Mouse (Mus musculus): ENCODE measurements around the gene Ifi47. TPM values are rescaled to one million over a fixed set of nuclear protein-coding genes. Genes with fewer than 3 reads are reported as not detected.
A peak's percentile ranks its signal among the peaks of the same experiment; 100 is the strongest.

The Ifi47 gene
- total RNA-seq, 4 experiments from 2014 or later = 4.4 to 7.4 (median 6.7) TPM

- DNase-seq = no peak
Measured at GRCm38 (mm10) chr11:49089735-49090507, 13.5 kb downstream of the Ifi47 start.

DNA sequence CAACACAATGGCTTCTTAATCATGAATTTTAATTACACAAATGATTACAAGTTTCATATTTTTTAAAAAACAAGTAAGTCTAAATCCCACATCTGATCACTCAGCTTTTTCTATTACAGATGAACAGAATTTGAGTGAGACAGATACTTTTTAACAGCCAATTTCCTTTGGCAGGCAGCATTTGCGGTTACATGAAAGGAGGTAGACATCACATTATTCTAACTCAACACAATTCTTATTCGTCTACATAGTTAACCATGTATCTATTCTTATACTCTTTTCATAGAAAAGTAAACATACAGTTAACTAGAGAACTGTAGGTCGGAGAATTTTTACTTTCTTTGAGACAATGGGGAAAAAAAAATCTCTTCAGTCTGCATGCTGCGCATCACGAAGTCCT, 14.2 kb downstream of the Ifi47 start:
- DNase-seq = no peak

DNA sequence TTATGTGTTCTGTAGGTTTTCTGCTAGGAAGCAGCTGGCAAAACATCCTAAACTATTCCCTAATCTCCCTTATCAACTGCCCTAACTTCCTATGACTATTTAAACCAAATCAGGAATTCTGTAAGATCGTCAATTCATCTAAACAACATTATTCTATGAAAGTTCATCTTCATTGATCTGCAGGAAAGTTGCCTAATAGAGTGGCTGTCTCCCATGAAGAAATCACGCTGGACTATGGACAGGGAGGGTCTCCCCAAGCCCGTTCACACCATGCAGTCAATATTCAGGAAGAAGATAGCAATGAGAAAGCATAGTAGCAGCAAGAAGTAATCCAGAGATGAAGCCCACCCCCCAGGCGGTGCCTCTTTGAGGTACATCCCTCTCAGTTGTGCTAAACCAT, 14.8 kb downstream of the Ifi47 start:
- DNase-seq = no peak

- DNase-seq = no peak
Measured at GRCm38 (mm10) chr11:49092053-49092586, 15.7 kb downstream of the Ifi47 start.

- no peak for DNase-seq
Measured at GRCm38 (mm10) chr11:49092786-49093185, 16.4 kb downstream of the Ifi47 start.

GRCm38 (mm10) chr11:49093861-49094660, 17.7 kb downstream of the Ifi47 start:
- DNase-seq = no peak

GRCm38 (mm10) chr11:49095367-49095766, 19.0 kb downstream of the Ifi47 start:
- no peak for DNase-seq

- DNase-seq = no peak
Measured at GRCm38 (mm10) chr11:49100409-49100808, 24.0 kb downstream of the Ifi47 start.

DNA sequence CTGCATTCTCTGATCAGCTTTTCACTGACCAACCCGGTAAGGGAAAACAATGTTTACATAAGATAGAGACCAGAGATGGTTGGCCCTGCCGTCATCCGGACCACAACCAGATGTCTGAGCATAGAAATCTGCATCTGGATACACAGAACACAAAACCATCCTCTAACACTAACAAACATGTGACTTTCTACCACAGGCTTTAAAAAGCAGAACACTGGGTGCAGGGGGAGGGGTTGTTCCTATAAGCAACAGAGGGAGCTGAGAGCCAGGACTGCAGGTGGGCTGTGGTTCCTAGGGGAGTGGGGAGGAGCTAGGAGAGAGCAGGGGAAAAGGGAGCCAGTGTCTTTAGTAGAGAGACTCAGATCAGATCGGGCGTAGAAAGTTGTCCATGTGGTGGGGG, 25.1 kb downstream of the Ifi47 start:
- DNase-seq = no peak

DNA sequence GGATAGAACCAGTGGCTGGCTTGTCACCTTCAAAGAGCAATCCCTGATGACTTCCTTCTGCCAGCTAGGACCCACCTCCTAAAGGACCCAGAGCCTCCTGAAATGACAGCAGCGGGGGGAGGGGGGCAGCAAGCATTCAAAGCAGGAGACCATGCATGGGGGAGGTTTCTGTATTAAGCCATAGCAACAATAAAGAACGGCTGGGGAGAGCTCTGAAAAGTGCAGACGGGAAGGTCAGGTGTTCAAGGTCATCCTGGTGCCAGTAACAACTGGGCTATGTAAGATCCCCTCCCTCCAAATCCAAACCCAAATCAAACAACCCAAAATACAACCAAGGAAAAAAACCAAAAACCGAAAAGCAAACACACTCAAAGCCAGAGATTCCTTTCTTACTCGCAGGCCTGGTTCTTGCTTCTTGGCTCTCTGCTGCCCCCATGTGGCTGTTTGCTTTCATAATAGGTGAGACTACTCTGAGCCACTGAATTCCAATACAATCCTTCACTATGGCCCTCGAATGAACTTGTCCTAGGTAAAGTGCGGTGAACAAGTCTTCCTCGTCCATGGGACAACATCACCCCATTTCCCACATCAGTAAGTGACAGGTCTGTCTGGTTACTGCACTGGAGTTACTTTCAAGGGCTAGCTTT, 26.8 kb downstream of the Ifi47 start:
- DNase-seq = peak; percentile 74

GRCm38 (mm10) chr11:49105752-49106151, 29.4 kb downstream of the Ifi47 start:
- DNase-seq = no peak

DNA sequence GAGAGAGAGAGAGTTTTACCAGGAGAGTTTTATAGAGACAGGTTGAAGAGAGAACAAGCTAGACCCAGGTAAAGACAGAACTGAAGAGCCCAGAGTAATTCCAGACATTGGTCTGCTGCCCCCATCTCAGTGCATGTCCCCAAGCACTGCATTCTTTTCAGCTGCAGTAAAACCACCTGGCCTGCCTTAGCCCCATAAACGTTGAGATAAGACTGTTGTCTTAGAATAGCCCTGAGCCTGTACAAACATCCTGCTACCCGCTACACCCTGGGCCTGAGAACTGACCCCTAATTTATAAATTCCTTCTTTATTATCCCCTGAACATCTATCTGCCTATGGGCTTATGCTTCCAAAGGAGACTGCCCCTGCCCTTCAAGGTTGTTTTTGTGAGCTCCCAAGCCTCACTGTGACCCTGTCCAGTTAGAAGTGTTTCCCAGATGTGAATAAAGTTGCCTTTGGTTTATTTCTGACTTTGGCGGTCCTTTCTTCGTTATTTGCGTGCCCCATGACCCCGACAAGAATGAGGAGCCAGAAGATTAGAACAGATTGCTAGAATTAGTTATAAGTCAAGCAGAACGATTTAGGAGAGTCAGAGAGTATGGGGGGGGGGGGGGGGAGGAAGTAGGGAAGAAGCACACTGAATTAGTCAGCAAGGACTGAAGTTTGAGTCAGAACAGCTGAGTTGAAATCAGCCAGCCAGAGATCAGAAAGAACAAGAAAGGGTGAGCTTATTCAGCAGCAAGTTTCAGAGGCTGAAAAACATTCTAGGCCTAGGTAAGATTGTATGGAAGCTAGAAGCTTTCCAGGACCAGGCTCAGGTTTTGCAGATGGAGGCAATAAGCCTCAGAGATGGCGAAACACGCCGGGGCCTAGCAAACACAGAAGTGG, 31.5 kb downstream of the Ifi47 start:
- no peak for DNase-seq

GRCm38 (mm10) chr11:49108833-49109232, 32.4 kb downstream of the Ifi47 start:
- no peak for DNase-seq

DNA sequence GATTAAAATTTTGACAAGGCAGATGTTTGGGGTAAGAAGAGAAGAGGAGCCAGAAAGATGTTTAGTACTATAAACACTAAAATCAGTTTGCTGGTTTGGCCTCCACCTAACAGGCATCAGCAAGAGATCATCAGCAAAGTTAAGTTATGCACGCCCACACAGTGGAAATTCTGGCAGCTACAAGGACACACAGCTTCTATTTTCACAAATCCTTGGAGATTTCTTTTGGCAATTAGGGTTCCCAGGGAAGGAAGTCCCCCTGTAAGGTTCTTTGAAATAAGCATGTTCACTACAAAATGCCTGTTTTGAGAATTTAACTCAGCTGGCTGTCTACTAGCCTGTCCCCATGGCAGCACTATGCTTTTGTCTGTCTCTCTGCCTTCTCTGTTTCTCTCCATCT, 34.6 kb downstream of the Ifi47 start:
- DNase-seq = no peak

- no peak for DNase-seq
Measured at GRCm38 (mm10) chr11:49112624-49113219, 36.3 kb downstream of the Ifi47 start.

- no peak for DNase-seq
Measured at GRCm38 (mm10) chr11:49114158-49114557, 37.8 kb downstream of the Ifi47 start.

DNA sequence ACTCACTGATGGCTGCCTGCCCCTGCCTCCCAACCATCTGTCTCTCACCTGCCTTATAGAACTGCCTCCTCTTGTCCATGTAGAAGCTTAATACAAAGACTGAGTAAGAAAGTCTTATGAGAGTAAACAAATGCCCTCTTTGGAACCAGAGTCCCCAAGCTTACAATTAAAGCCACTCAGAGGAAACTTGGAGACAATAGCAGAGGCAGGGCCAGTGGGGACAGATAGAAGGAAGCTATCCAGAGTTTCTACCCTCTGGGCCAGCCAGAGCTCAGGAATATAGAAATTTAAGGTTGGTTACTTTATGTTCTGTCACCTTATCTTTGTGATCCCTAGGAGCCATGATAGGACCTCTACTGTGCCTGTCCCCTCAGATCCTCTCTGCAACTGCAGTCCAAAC, 38.4 kb downstream of the Ifi47 start, which contains the start of gene Olfr1396:
Gene Olfr1396 (minus strand): TSS at position 101 of the 400 bp plus-strand sequence.
- no peak for DNase-seq

- no peak for DNase-seq
Measured at GRCm38 (mm10) chr11:49119635-49120034, 43.2 kb downstream of the Ifi47 start.

- no peak for DNase-seq
Measured at GRCm38 (mm10) chr11:49124169-49124568, 47.8 kb downstream of the Ifi47 start.

- DNase-seq = no peak
Measured at GRCm38 (mm10) chr11:49141974-49142373, 65.6 kb downstream of the Ifi47 start, which contains the start of gene Olfr1395. Olfr1395 (plus strand) TSS chr11:49142274.

All from adrenal gland, adult 8-10 months (tissue).